Mouse (Mus musculus) kidney, postnatal 25 days (tissue): Measurements from ENCODE around the gene Cab39l.
"Not testable (repeated sequence)": the region's sequence is repeated elsewhere in the genome, so short reads cannot be mapped to it uniquely, and the experiment has no call there.

Source experiments
- DNase-seq, 2 experiments: peaks; one replicate each; pipeline ENCODE4 v3.0.0; 2021; ENCODE audit warnings: mixed read lengths in 2 of 2

The Cab39l gene

DNA sequence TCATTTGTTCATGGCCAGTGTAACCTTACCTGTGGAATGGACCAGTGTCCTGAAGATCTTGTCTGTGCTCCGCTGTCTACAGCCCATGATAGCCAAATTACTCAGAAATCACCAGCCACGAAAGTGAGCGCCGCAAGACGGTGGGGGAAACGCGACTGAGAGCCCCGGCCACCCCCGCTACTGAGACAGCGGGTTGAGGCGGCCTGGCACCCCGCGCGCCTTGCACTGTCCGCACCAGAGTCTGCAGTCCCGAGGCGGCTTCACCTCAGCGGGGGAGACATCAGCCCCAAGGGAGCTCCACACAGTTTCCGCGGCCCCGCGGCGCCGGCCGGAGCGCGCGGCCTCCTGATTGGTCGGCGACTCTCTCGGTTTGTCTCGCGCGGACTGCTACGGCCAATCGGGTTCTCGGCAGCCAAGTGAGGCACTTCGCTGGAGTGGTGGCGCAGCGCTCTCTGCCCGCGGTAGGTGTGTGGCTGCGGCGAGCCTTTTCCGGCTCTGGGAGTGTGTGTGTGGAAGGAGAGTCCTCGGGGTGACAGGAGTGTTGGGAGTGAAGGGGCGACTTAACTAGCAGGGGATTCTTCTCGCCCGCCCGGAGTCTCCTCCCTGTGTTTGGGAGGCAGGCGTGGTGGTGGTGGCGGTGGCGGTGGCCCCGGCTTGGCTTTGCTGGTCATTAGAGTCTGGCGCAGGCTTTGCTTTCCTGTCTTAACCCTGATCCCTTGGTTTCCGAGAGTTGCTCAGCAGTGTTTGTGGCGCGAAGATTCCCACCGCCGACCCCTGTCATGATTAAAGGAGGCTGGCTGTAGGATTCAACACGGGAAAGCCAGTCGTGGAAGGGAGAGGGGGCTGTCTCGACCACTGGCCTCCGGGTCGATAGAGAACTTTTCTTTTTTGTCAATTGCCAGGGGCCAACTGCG is at the start of gene Cab39l, which contains the start of gene Setdb2:
Gene Cab39l (plus strand): TSS at position 415 of the 914 bp plus-strand sequence.
Gene Setdb2 (minus strand): TSS at position 327 of the 914 bp plus-strand sequence.
- peak; percentile 95 to 98 for DNase-seq

GRCm38 (mm10) chr14:59395281-59395680 is 45.5 kb upstream of the Cab39l start, which contains the start of gene Phf11c:
Gene Phf11c (minus strand): TSS chr14:59395381.
- DNase-seq = no peak

GRCm38 (mm10) chr14:59396999-59397398 is 43.8 kb upstream of the Cab39l start:
- no peak for DNase-seq

DNA sequence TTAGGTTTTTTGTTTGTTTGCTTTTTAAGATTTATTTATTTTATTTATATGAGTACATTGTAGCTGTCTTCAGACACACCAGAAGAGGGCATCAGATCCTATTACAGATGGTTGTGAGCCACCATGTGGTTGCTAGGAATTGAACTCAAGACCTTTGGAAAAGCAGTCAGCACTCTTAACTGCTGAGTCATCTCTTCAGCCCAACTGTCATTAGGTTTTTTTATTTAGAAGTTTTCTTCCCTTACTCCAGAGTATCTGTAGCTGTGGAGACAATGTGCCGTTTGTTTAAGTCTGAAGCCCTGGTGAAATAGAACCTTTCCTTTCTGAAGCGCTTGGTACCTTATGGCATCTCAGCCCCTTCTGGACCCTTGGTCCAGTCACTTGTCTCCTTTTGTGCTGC is 25.8 kb upstream of the Cab39l start:
- not testable (repeated sequence) for DNase-seq

- DNase-seq = no peak
Observed at GRCm38 (mm10) chr14:59418171-59418570, 22.6 kb upstream of the Cab39l start.

DNA sequence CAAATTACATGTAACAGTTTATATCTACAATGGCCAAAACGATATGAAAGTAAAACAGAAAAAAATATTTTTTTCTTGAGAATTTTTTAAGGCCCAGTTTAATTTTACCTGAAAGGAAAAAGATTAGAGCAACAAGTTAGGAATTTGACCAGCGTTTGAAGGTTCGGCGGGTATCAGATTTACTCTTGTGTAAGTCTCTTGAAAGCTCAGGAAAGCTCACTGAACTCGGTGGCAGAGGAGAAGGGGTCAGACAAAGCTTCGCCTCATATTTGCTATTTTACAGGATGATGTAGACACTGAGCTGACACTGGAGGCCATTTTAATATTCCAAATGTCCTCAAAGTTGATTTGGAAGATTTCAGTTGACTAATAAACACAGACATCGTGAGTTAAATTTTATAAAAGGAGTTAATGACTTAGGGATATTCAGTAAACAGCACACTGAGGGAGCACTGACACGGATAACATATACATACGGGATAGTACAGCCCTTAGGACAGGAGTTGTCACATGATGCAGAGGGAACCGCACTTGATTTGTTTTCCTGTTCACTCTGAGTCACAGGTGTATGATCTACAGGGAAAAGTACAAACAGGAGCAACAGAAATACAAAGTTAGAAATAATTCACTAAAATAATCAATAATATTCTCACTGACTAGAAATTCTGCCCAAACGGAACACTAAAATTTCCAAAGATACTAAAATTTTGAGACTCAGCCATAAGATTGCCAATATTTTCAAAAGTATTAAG is 17.7 kb upstream of the Cab39l start:
- no peak for DNase-seq

DNA sequence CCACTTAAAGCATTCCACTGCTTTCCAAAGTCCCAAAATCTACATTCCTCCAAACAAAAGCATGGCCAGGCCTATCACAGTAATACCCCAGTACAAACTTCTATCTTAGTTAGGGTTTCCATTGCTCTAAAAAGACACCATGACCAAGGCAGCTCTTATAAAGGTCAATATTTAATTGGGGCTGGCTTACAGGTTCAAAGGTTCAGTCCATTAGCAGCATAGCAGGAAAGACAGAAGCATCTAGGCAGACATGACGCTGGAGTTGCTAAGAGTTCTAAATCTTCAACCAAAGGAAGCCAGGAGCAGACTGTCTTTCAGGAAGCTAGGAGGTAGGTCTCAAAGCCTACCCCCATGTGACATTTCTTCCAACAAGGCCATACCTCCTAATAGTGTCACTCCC is 10.2 kb upstream of the Cab39l start:
- no peak for DNase-seq

- no peak for DNase-seq
Observed at GRCm38 (mm10) chr14:59433902-59434301, 6.9 kb upstream of the Cab39l start.

DNA sequence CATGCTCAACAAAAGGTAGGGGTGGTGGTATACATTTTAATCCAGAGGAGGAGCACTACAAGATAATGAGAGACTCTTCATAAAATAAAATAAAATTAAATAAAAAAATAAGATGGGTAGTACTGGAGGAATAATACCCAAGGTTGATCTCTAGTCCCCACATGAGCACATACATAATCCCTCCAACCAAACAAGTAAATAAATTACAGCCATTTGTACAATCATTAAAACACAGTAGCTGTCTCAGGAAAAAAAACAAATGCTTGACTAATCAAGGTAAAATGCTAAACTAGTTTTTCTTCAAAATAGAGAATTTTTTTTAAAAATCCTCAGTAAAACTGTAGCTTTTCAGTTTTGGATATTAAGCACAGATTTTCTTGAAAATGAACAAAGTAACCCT is 5.6 kb upstream of the Cab39l start:
- DNase-seq = no peak

GRCm38 (mm10) chr14:59437398-59437797 is 3.4 kb upstream of the Cab39l start:
- DNase-seq = no peak

- no peak for DNase-seq
Observed at GRCm38 (mm10) chr14:59438505-59438904, 2.3 kb upstream of the Cab39l start.

GRCm38 (mm10) chr14:59440039-59440438 is 733 bp upstream of the Cab39l start:
- no peak for DNase-seq

DNA sequence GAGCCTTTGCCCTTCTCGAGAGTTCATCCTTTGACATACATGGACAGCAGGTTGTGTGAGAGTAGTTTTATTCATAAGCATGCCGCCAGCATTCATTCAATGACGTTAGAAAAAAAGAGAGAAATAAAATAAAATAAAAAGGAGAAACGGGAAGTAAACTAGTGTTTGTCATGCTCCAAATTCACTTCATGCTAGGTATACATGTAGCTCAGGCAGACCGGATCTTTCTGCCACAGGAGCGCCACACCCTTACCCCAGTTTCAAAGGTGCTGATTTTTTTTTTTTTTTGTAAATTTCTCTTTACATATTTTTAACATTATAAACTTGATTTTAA is 667 bp downstream of the Cab39l start:
- no peak for DNase-seq

GRCm38 (mm10) chr14:59445421-59445820 is 4.6 kb downstream of the Cab39l start:
- DNase-seq = no peak

- peak; percentile 52 to 65 for DNase-seq
Observed at GRCm38 (mm10) chr14:59447981-59448380, 7.2 kb downstream of the Cab39l start.

- no peak for DNase-seq
Observed at GRCm38 (mm10) chr14:59466503-59466902, 25.7 kb downstream of the Cab39l start.

DNA sequence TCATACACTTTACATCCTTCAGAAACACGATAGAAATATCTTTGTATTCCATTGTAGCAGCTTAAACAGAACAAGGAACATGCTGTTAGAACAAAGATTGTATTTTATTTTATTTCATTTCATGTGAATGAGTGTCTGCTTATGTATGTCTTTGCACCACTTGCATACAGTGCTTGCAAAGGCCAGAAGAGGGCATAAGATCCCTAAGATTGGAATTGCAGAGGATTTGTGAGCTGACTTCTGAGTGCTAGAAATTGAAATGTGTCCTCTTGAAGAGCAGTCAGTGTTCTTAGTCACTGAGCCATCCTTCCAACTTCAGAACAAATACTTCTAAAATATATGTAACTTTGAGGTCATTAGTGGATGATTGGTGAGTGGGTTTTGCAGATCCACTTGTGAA is 27.0 kb downstream of the Cab39l start:
- peak in 1 of 2 experiments; percentile 24 for DNase-seq

DNA sequence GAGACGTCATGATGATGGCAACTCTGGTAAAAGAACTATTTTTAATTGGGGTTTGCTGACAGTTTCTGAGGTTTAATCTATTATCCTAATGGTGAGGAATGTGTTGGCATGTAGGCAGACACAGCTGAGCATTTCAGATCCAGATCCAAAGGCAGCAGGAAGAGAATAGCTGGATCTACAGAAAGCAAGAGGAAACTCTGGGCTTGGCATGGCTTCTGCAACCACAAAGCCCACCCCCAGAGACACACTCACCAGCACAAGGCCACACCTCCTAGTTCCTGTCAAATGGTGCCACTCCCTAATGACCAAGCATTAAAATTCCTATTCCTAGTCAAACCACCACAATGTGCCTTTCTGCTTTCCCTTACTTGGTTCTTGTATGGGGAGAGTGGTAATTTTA is 30.0 kb downstream of the Cab39l start:
- no peak for DNase-seq

- DNase-seq = peak; percentile 15 to 41
Observed at GRCm38 (mm10) chr14:59478699-59479098, 37.9 kb downstream of the Cab39l start.

GRCm38 (mm10) chr14:59485247-59485810 is 44.6 kb downstream of the Cab39l start:
- DNase-seq = no peak

- DNase-seq = no peak
Observed at GRCm38 (mm10) chr14:59492376-59492775, 51.6 kb downstream of the Cab39l start.

DNA sequence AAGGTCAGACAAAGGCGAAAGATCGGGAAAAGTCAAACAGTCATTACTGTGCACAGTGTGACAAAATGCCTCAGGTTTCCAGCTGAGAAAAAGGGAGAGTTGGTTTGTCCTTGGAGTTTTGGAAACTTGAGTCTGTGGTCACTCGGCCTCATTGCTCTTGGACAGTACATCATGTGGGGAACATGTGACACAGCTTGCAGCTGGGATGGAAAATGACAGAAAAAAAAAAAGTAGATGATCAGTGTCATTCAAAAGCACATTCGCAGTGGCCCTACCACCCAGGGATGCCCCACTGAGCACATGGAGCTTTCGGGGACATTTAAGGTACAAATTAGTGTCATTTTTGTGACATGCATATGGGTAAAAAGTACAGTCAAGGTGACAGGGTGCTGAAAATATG is 57.2 kb downstream of the Cab39l start:
- no peak for DNase-seq

DNA sequence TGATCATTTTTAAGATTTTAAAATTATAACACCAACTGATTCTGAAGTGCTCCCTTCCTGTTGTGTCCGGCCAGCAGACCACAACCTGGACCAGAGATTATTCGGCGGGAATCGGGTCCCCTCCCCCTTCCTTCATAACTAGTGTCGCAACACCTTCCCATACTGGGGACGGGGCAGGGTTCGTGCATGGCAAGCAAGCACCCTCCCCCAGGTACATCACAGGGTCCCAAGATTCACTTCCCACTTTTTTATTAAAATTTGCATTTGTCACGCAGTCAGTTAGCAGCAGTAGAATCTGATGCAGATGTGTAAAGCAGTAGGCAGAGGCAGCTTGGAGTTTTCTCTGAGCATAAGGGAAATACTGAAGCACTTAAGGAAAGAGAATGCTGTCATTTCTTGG is 64.1 kb downstream of the Cab39l start:
- DNase-seq = no peak

- no peak for DNase-seq
Observed at GRCm38 (mm10) chr14:59506139-59506538, 65.4 kb downstream of the Cab39l start.
